Mouse (Mus musculus): ENCODE data around the gene Fto. TPM values are rescaled to one million over a fixed set of nuclear protein-coding genes. Genes with fewer than 3 reads are reported as not detected.

Fto gene
- total and polyA plus RNA-seq, 3 experiments, result 8.4 to 43.2 (median 15.7) TPM

DNA sequence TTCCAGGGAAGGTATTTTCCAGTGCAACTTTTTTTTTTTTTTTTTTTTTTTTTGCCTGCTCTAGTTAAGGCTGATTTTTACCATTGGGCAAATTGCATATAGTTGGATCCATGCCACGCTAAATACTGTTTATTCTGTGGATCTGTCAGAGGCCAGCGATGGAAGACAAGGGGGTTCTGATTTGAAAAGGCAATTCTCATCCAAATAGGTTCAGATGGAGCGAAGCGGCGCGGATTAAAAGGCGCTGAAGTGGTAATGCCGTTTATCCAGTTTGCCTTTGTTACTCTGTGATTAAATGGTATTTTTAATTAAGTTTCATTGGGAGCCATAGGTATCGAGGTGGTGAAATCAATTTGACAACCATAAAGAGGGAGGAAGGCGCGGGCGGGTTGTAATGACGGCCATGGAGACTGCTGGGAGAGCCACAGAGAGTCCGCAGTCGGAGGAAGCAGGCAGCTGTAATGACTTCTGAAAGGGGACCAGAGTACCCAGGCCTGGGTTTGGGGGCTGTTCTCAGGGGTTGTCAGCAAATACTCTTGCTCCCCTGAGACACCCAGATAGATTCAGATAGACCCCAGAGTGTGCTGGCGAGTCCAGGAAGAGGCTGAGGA is 356.2 kb downstream of the Fto start:
- in situ Hi-C loops (cut with MboI; ENCODE audit: low pct_ligation_motif_present, low pct_unique_long_range_greater_than_20kb, low sequenced_read_pairs), result no loop called here
- DNase-seq (ENCODE audit: extremely low read depth), result no peak
- dilution Hi-C loops (cut with MboI; ENCODE audit: extremely low pct_ligation_motif_present, extremely low pct_unique_long_range_greater_than_20kb, low sequenced_read_pairs), result no loop called here
- Histone ChIP-seq H3K4me1 (ENCODE audit: control insufficient read depth in 1 of 2, insufficient read depth in 2 of 2) (peaks cover 0 to 5% of the 10 kb centered on the region in 2 experiments; a peak in 1 of 4 replicates), H3K4me2 (ENCODE audit: insufficient read depth, low read depth, poor library complexity, severe bottlenecking) (no peak overlapping the region), H3K27ac (ENCODE audit: insufficient read depth, low read depth) (no peak overlapping the region), H3K9ac (ENCODE audit: insufficient read depth, low read depth) (no peak overlapping the region), H3K79me2 (replicated peaks; ENCODE audit: control insufficient read depth, extremely low read depth, insufficient read depth, poor library complexity, severe bottlenecking) (no peaks in the 10 kb centered on the region), H3K27me3 (replicated peaks) (no peaks in the 10 kb centered on the region), H3K4me3 (replicated peaks in 1 of 3; ENCODE audit: low read depth in 2 of 3, low read length in 2 of 3, poor library complexity in 1 of 3) (no peak overlapping the region), H3K9me3 (replicated peaks; ENCODE audit: low read length) (no peaks in the 10 kb centered on the region), H3K36me3 (replicated peaks in 1 of 2; ENCODE audit: control insufficient read depth in 1 of 2, insufficient read depth in 1 of 2, low read length in 1 of 2) (peaks cover 14 to 29% of the 10 kb centered on the region in 2 experiments)
- TF ChIP-seq MAZ (IDR thresholded peaks at IDR 0.05; ENCODE audit: low read depth, low read length) (no peak), RCOR1 (conservative IDR thresholded peaks at IDR 0.05; ENCODE audit: low read depth, low read length) (no peak)

DNA sequence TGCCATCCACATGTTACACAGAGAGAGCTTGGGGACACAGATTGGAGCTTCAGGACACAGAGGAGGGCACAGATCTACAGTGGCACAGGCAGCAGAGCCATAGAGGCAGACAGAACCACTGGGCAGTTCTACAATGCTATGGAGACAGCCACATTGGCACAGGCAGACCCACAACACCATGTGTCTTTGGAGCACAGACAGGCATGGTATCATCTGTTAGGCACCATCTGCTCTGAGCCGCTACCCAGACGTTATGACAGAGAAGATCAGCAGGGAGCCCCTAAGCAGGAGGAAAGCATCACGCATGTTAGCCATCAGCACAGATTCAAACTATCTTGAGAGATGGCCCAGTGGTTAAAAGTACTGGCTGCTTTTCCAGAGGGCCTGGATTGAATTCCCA is 363.6 kb downstream of the Fto start:
- H3K27me3 ChIP-seq (replicated peaks), result no peaks in the 10 kb centered on the region
- no peak overlapping the region for H3K9ac ChIP-seq (ENCODE audit: insufficient read depth, low read depth)
- H3K4me1 ChIP-seq (ENCODE audit: control insufficient read depth in 1 of 2, insufficient read depth in 2 of 2), result no peaks in the 10 kb centered on the region
- no peak for TF ChIP-seq PAX5 (IDR thresholded peaks at IDR 0.05; ENCODE audit: low read length)
- no peak for TF ChIP-seq NELFE (IDR thresholded peaks at IDR 0.05; ENCODE audit: low read depth, low read length)
- TF ChIP-seq SMC3 (IDR thresholded peaks at IDR 0.05; ENCODE audit: low read depth, low read length), result no peak
- TF ChIP-seq MEF2A (IDR thresholded peaks at IDR 0.05; ENCODE audit: borderline replicate concordance, low read depth, low read length), result no peak
- TF ChIP-seq ELF1 (IDR thresholded peaks at IDR 0.05; ENCODE audit: low read depth, low read length), result no peak
- TF ChIP-seq MXI1 (IDR thresholded peaks at IDR 0.05; ENCODE audit: low read depth, low read length), result no peak
- TF ChIP-seq NRF1 (IDR thresholded peaks at IDR 0.05; ENCODE audit: low read depth, low read length), result no peak
- no peak for TF ChIP-seq IRF4 (IDR thresholded peaks at IDR 0.05; ENCODE audit: low read depth, low read length)
- no peak for TF ChIP-seq TCF12 (IDR thresholded peaks at IDR 0.05; ENCODE audit: low read depth, low read length)
- TF ChIP-seq SIN3A (IDR thresholded peaks at IDR 0.05; ENCODE audit: low read length), result no peak
- no peak for TF ChIP-seq USF2 (conservative IDR thresholded peaks at IDR 0.05; ENCODE audit: low read depth, low read length)
- no peaks in the 10 kb centered on the region for H3K79me2 ChIP-seq (replicated peaks; ENCODE audit: control insufficient read depth, extremely low read depth, insufficient read depth, poor library complexity, severe bottlenecking)
- dilution Hi-C loops (cut with MboI; ENCODE audit: extremely low pct_ligation_motif_present, extremely low pct_unique_long_range_greater_than_20kb, low sequenced_read_pairs) (no loop called here), in situ Hi-C loops (cut with MboI; ENCODE audit: low pct_ligation_motif_present, low pct_unique_long_range_greater_than_20kb, low sequenced_read_pairs) (no loop called here)
- H3K36me3 ChIP-seq (replicated peaks in 1 of 2; ENCODE audit: control insufficient read depth in 1 of 2, insufficient read depth in 1 of 2, low read length in 1 of 2), result no peaks in the 10 kb centered on the region
- no peak overlapping the region for H3K4me3 ChIP-seq (replicated peaks in 1 of 3; ENCODE audit: low read depth in 2 of 3, low read length in 2 of 3, poor library complexity in 1 of 3)
- H3K9me3 ChIP-seq (replicated peaks; ENCODE audit: low read length), result no peaks in the 10 kb centered on the region
- H3K27ac ChIP-seq (ENCODE audit: insufficient read depth, low read depth), result no peak overlapping the region
- DNase-seq (ENCODE audit: extremely low read depth), result no peak
- no peak overlapping the region for H3K4me2 ChIP-seq (ENCODE audit: insufficient read depth, low read depth, poor library complexity, severe bottlenecking)

DNA sequence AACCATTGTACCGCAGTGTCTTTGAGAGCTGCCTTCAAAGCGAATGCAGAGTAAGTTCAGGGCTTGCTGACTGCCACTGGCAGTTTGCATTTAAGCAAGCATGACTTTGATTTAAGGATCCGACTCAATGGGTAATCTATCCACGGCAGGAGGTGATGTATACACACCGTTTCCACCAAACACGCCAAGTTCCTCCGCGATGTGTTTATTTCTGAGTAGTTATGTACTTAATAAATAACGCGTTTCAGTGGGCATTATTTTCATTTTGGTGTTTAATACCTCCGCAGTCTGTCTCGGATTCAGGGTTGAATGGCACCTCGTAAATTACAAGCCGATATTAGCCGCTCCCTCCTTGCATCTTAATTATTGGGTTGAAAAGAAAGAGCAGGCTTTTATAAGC is 366.1 kb downstream of the Fto start:
- H3K27me3 ChIP-seq (replicated peaks), result no peaks in the 10 kb centered on the region
- H3K9me3 ChIP-seq (replicated peaks; ENCODE audit: low read length), result no peaks in the 10 kb centered on the region
- no peak overlapping the region for H3K4me3 ChIP-seq (replicated peaks in 1 of 3; ENCODE audit: low read depth in 2 of 3, low read length in 2 of 3, poor library complexity in 1 of 3)
- H3K4me1 ChIP-seq (ENCODE audit: control insufficient read depth in 1 of 2, insufficient read depth in 2 of 2), result no peaks in the 10 kb centered on the region
- DNase-seq (ENCODE audit: extremely low read depth), result no peak
- TF ChIP-seq UBTF (IDR thresholded peaks at IDR 0.05; ENCODE audit: low read depth, low read length) (no peak), JUN (IDR thresholded peaks at IDR 0.05; ENCODE audit: insufficient read depth, low read depth, low read length) (no peak), TCF12 (IDR thresholded peaks at IDR 0.05; ENCODE audit: low read depth, low read length) (no peak)
- no peaks in the 10 kb centered on the region for H3K79me2 ChIP-seq (replicated peaks; ENCODE audit: control insufficient read depth, extremely low read depth, insufficient read depth, poor library complexity, severe bottlenecking)
- no peak overlapping the region for H3K9ac ChIP-seq (ENCODE audit: insufficient read depth, low read depth)
- in situ Hi-C loops (cut with MboI; ENCODE audit: low pct_ligation_motif_present, low pct_unique_long_range_greater_than_20kb, low sequenced_read_pairs), result no loop called here
- no peak overlapping the region for H3K4me2 ChIP-seq (ENCODE audit: insufficient read depth, low read depth, poor library complexity, severe bottlenecking)
- H3K27ac ChIP-seq (ENCODE audit: insufficient read depth, low read depth), result no peak overlapping the region
- no peaks in the 10 kb centered on the region for H3K36me3 ChIP-seq (replicated peaks in 1 of 2; ENCODE audit: control insufficient read depth in 1 of 2, insufficient read depth in 1 of 2, low read length in 1 of 2)
- dilution Hi-C loops (cut with MboI; ENCODE audit: extremely low pct_ligation_motif_present, extremely low pct_unique_long_range_greater_than_20kb, low sequenced_read_pairs), result no loop called here

All from CH12.LX (cell line).